Mouse (Mus musculus) erythroid progenitor cell, adult 5-6 weeks (primary cell): ENCODE data around the gene Gm20826. TPM values are rescaled to one million over a fixed set of nuclear protein-coding genes. Genes with fewer than 3 reads are reported as not detected.
"Not testable (repeated sequence)": the region's sequence is repeated elsewhere in the genome, so short reads cannot be mapped to it uniquely, and the experiment has no call there.

Experiments
- ATAC-seq: replicated peaks from 2 replicates; pipeline ENCODE4 v1.8.0; 2016; ENCODE audit warnings: moderate number of reproducible peaks, mild to moderate bottlenecking, moderate TSS enrichment, inconsistent platforms; ENCODE audit not compliant: poor library complexity, low FRiP score, severe bottlenecking
- total RNA-seq, 2 experiments: library from RNA; stranded (forward) in 1 of 2; stranded (reverse) in 1 of 2; fragments of 150-400 nt in 1 of 2; fragments of 186-747, 209-891 nt in 1 of 2; gene quantifications; 2 replicates each; pipeline versions ENCODE4 v1.2.3 to v1.2.4; 2015 to 2017; ENCODE audit warnings: low replicate concordance in 2 of 2

Gm20826 gene
- total RNA-seq (2015; ENCODE audit: low replicate concordance) (0.72 TPM in 1 of 2 replicates, not detected in the other), total RNA-seq (2017; ENCODE audit: low replicate concordance) (not detected in 2 replicates)

DNA sequence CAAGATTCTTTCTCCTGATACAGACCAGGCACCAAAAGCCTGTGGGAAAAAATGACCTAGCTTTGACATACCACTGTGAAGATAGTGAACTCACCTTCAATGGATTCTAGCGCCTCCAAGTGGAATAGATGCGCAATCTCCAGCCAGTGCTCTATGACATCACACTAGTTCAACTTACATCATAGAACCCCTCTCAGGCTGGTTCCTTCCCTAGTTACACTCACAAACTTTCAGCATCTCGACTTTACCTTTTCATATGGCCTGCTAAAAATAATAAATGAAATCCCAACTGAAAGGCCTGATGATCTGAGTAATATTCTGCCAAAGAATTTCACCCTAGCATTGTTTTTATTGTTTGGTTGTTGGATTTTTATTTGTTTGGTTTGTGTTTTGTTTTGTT is at the start of gene Gm20826:
Gene Gm20826, minus strand, starts transcription at position 101 of the 400 bp plus-strand sequence.
- ATAC-seq: not testable (repeated sequence)

Other genes with a start within 250 kb of the Gm20826 start
- not detected in 2 replicates for gene Gm21788, start 233.5 kb downstream of the Gm20826 start, total RNA-seq (2015; ENCODE audit: low replicate concordance)
- not detected in 2 replicates for gene Gm21788, start 233.5 kb downstream of the Gm20826 start, total RNA-seq (2017; ENCODE audit: low replicate concordance)
- gene Gm28576, start 84.5 kb upstream of the Gm20826 start, total RNA-seq (2015; ENCODE audit: low replicate concordance): not detected in 2 replicates
- gene Gm28576, start 84.5 kb upstream of the Gm20826 start, total RNA-seq (2017; ENCODE audit: low replicate concordance): not detected in 2 replicates